Mouse (Mus musculus) thymus, postnatal 10 days (tissue): ENCODE results near the gene 4930503E14Rik.
"Not testable (repeated sequence)": the region's sequence is repeated elsewhere in the genome, so short reads cannot be mapped to it uniquely, and the experiment has no call there.

ENCODE experiments used
- DNase-seq, 2 experiments: peaks; one replicate each; pipeline ENCODE4 v3.0.0; 2021; ENCODE audit warnings: low spot score in 2 of 2

The 4930503E14Rik gene

GRCm38 (mm10) chr14:44213154-44213553 is at the start of gene 4930503E14Rik:
TSS of gene 4930503E14Rik (minus strand) at chr14:44213254.
- not testable (repeated sequence) for DNase-seq

GRCm38 (mm10) chr14:44248039-44248438 is 35.0 kb upstream of the 4930503E14Rik start:
- DNase-seq: no peak

- DNase-seq: not testable (repeated sequence)
These were observed 15.7 kb downstream of the 4930503E14Rik start, which contains the start of gene Gm8212 for GRCm38 (mm10) chr14:44197361-44197760. TSS of gene Gm8212 (plus strand) at chr14:44197661.

GRCm38 (mm10) chr14:44123551-44123950 is 89.5 kb downstream of the 4930503E14Rik start, which contains the start of gene Gm3327:
TSS of gene Gm3327 (plus strand) at chr14:44123851.
- DNase-seq: not testable (repeated sequence)
